Mouse (Mus musculus): ENCODE results near the gene Gm20075. TPM values are rescaled to one million over a fixed set of nuclear protein-coding genes. Genes with fewer than 3 reads are reported as not detected.
"Not testable (repeated sequence)": the region's sequence is repeated elsewhere in the genome, so short reads cannot be mapped to it uniquely, and the experiment has no call there.

Gene Gm20075
- 27.2 and 30.6 TPM in 2 replicates for polyA plus RNA-seq (2014; fragmentation: Nextera tagmentation; extraction: Ambion mirVana)

DNA sequence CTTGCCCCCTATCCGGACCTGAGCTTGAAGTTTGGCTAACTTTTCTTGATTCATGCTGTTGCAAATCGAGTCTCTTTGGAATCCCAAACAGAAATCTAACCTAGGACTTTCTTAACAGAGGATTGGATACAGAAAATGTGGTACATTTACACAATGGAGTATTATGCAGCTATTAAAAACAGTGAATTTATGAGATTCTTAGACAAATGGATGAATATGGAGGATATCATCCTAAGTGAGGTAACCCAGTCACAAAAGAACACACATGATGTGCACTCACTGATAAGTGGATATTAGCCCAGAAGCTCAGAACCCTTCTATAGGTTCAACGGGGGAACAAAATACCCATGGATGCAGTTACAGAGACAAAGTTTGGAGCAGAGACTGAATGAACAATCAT, at the start of gene Gm20075:
Gene Gm20075, minus strand, starts transcription at position 101 of the 400 bp plus-strand sequence.
- H3K4me3 ChIP-seq (replicated peaks; ENCODE audit: low read depth, low read length); H3K27me3 ChIP-seq (ENCODE audit: control insufficient read depth, insufficient read depth, low read length); ATAC-seq (ENCODE audit: low FRiP score, low TSS enrichment); H3K4me2 ChIP-seq (ENCODE audit: low read length); H3K27ac ChIP-seq (replicated peaks; ENCODE audit: low read depth, low read length); H3K4me1 ChIP-seq (ENCODE audit: control insufficient read depth, insufficient read depth, low read length); DNase-seq; H3K36me3 ChIP-seq (ENCODE audit: control insufficient read depth, insufficient read depth, low read length); H3K9ac ChIP-seq (replicated peaks; ENCODE audit: low read length); H3K9me3 ChIP-seq (ENCODE audit: control insufficient read depth, low read length): not testable (repeated sequence)
- 89% methylated on average over 3 of the region's 3 CpGs for WGBS

DNA sequence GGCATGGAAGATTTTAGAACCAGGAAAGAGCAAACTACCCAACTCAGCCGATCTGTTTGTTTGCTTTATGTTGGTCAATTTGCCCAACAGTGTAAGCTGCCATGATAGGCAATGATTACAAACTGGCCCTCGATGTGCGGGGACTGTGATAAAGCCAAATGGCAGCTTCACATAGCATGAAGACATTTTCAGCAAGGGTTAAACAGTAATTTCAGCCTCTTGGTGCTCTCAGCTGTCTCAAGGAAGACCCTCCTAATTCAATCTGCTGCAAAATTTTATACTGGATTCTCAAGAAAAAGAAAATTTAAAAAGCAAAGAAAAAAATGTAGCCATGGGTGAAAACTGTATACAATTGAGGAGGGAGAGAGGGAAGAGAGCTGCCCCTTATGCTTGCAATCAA, 47.9 kb upstream of the Gm20075 start:
- DNase-seq, result no peak
- H3K9me3 ChIP-seq (ENCODE audit: control insufficient read depth, low read length), result no peaks in the 10 kb centered on the region
- peaks cover 36% of the 10 kb centered on the region for H3K27me3 ChIP-seq (ENCODE audit: control insufficient read depth, insufficient read depth, low read length)
- H3K27ac ChIP-seq (replicated peaks; ENCODE audit: low read depth, low read length), result no peak overlapping the region
- no peak overlapping the region for H3K4me3 ChIP-seq (replicated peaks; ENCODE audit: low read depth, low read length)
- no peak overlapping the region for H3K9ac ChIP-seq (replicated peaks; ENCODE audit: low read length)
- WGBS, result 86% methylated on average over 3 of the region's 3 CpGs
- H3K4me1 ChIP-seq (ENCODE audit: control insufficient read depth, insufficient read depth, low read length), result 0 out of 2 replicates have a peak, but pooled peaks cover 10% of the 10 kb centered on the region
- no peaks in the 10 kb centered on the region for H3K36me3 ChIP-seq (ENCODE audit: control insufficient read depth, insufficient read depth, low read length)
- ATAC-seq (ENCODE audit: low FRiP score, low TSS enrichment), result no peak
- no peak overlapping the region for H3K4me2 ChIP-seq (ENCODE audit: low read length)

DNA sequence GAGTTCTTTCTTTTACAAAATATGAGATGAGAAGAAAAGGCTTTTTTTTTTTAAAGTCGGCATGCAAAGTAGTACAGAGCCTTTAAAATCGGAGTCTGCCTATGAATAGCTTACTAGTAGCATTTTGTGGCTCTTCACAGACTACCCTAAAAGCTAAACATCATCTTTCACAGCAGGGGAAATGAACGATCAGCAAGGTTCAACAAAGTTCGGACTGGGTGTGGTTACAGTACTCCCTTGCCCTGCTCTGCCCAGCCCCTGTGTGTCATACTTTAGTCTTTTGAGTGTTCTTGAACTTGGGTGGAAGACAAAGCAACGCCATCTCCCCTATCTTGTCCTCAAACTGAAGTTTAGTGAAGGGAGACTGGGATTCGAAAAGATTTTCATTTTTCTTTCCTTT, 45.5 kb upstream of the Gm20075 start:
- ATAC-seq (ENCODE audit: low FRiP score, low TSS enrichment) (no peak), DNase-seq (no peak)
- 84% methylated on average over 6 of the region's 6 CpGs for WGBS
- H3K9ac ChIP-seq (replicated peaks; ENCODE audit: low read length), result no peak overlapping the region
- H3K9me3 ChIP-seq (ENCODE audit: control insufficient read depth, low read length), result no peaks in the 10 kb centered on the region
- H3K4me2 ChIP-seq (ENCODE audit: low read length), result no peak overlapping the region
- no peaks in the 10 kb centered on the region for H3K36me3 ChIP-seq (ENCODE audit: control insufficient read depth, insufficient read depth, low read length)
- peaks cover 25% of the 10 kb centered on the region for H3K27me3 ChIP-seq (ENCODE audit: control insufficient read depth, insufficient read depth, low read length)
- no peak overlapping the region for H3K27ac ChIP-seq (replicated peaks; ENCODE audit: low read depth, low read length)
- H3K4me3 ChIP-seq (replicated peaks; ENCODE audit: low read depth, low read length), result no peak overlapping the region
- 0 out of 2 replicates have a peak, but pooled peaks cover 3% of the 10 kb centered on the region for H3K4me1 ChIP-seq (ENCODE audit: control insufficient read depth, insufficient read depth, low read length)

DNA sequence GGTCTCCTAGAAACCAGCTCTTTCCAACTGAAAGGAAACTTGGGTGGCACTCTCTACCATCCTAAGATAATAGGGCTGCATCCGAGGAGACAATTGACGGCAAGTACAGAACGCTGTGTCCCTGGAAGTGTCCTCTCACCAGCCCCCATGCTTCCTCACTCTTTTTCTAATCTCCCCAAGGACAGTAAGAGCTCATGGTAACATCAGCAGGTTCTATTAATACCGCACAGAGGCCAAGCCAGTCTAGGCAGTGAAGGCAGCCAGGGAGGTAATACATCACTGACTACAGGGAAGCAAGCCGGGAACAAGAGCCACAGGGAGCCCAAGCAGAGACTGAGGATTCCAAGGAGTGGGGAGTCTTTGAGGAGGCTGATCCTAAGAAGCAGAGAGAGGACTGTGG, 43.8 kb upstream of the Gm20075 start:
- no peak overlapping the region for H3K4me3 ChIP-seq (replicated peaks; ENCODE audit: low read depth, low read length)

DNA sequence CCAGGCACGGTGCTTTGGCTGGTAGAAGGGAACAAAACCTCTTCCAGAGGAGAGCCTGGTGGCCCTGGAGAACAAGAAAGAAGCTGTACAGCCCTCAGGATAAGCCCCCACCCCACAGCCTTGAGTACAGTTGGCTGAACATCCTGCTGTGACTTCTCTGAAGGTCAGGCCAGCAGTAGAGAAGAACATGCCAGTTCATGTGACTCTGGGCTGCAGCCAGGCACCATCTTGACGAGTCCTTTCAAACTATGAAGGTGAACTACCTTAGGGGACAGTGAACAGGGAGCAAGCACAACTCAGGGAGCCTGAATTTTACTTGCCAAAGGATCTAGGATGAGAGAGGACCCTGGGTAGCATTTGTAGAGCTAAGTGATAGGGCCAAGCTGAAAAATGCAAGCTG, 31.5 kb upstream of the Gm20075 start:
- Histone ChIP-seq H3K4me1 (ENCODE audit: control insufficient read depth, insufficient read depth, low read length) (no peaks in the 10 kb centered on the region), H3K9me3 (ENCODE audit: control insufficient read depth, low read length) (no peaks in the 10 kb centered on the region), H3K4me3 (replicated peaks; ENCODE audit: low read depth, low read length) (no peak overlapping the region), H3K9ac (replicated peaks; ENCODE audit: low read length) (no peak overlapping the region), H3K27me3 (ENCODE audit: control insufficient read depth, insufficient read depth, low read length) (no peaks in the 10 kb centered on the region), H3K27ac (replicated peaks; ENCODE audit: low read depth, low read length) (no peak overlapping the region), H3K4me2 (ENCODE audit: low read length) (no peak overlapping the region), H3K36me3 (ENCODE audit: control insufficient read depth, insufficient read depth, low read length) (no peaks in the 10 kb centered on the region)
- ATAC-seq (ENCODE audit: low FRiP score, low TSS enrichment), result no peak
- 83% methylated on average over 2 of the region's 2 CpGs for WGBS
- no peak for DNase-seq

More for the DNA sequence above, 43.8 kb upstream of the Gm20075 start:
- no peaks in the 10 kb centered on the region for H3K9me3 ChIP-seq (ENCODE audit: control insufficient read depth, low read length)
- no peak overlapping the region for H3K9ac ChIP-seq (replicated peaks; ENCODE audit: low read length)
- H3K27me3 ChIP-seq (ENCODE audit: control insufficient read depth, insufficient read depth, low read length), result peaks cover 9% of the 10 kb centered on the region
- H3K4me1 ChIP-seq (ENCODE audit: control insufficient read depth, insufficient read depth, low read length), result no peaks in the 10 kb centered on the region
- DNase-seq (no peak), ATAC-seq (ENCODE audit: low FRiP score, low TSS enrichment) (no peak)
- no peaks in the 10 kb centered on the region for H3K36me3 ChIP-seq (ENCODE audit: control insufficient read depth, insufficient read depth, low read length)
- no peak overlapping the region for H3K27ac ChIP-seq (replicated peaks; ENCODE audit: low read depth, low read length)
- 69% methylated on average over 5 of the region's 5 CpGs for WGBS
- no peak overlapping the region for H3K4me2 ChIP-seq (ENCODE audit: low read length)

DNA sequence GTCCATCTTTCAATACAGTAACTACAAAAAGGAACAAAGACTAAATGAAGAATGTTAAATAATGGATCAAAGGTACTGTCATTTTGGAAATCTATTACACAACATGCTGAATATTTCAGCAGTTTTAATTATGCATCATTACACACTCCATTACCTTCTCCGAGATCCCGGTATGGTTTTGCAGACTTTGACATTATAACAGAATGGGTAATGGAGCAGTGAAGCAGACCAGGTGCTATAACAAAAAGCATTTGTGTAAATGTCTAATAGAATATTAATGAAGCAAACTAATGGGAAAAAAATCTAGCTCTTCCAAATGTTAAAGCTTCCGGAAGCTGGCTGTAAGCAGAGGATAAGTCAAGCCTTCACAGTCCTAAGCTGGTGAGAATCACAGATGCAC, 29.6 kb upstream of the Gm20075 start:
- no peak overlapping the region for H3K4me3 ChIP-seq (replicated peaks; ENCODE audit: low read depth, low read length)
- WGBS, result 35% methylated on average over 3 of the region's 3 CpGs
- H3K4me2 ChIP-seq (ENCODE audit: low read length), result no peak overlapping the region
- no peaks in the 10 kb centered on the region for H3K4me1 ChIP-seq (ENCODE audit: control insufficient read depth, insufficient read depth, low read length)
- ATAC-seq (ENCODE audit: low FRiP score, low TSS enrichment), result no peak
- H3K36me3 ChIP-seq (ENCODE audit: control insufficient read depth, insufficient read depth, low read length), result no peaks in the 10 kb centered on the region
- H3K9ac ChIP-seq (replicated peaks; ENCODE audit: low read length), result no peak overlapping the region
- no peaks in the 10 kb centered on the region for H3K9me3 ChIP-seq (ENCODE audit: control insufficient read depth, low read length)
- no peaks in the 10 kb centered on the region for H3K27me3 ChIP-seq (ENCODE audit: control insufficient read depth, insufficient read depth, low read length)
- DNase-seq, result no peak
- H3K27ac ChIP-seq (replicated peaks; ENCODE audit: low read depth, low read length), result no peak overlapping the region

DNA sequence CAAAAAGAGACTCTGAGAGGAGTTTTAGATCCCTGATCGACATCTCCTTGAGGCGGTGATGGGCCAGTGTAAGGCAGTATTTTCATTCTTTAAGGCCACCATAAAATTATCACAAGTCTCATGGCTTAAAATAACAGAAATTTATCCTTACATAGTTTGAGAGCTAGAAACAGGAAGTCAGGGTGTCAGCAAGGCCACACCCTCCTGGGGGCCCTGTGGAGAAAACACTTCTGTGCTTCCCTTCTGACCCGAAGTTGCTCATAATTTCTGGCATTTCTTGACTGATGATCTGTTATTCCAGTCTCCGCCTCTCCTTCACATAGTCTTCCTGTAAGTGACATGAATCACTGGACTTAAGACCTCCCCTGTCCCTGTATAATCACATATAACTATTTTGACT, 25.2 kb upstream of the Gm20075 start:
- Histone ChIP-seq H3K9me3 (ENCODE audit: control insufficient read depth, low read length) (no peaks in the 10 kb centered on the region), H3K9ac (replicated peaks; ENCODE audit: low read length) (no peak overlapping the region), H3K4me2 (ENCODE audit: low read length) (no peak overlapping the region), H3K27ac (replicated peaks; ENCODE audit: low read depth, low read length) (no peak overlapping the region), H3K27me3 (ENCODE audit: control insufficient read depth, insufficient read depth, low read length) (no peaks in the 10 kb centered on the region), H3K4me3 (replicated peaks; ENCODE audit: low read depth, low read length) (no peak overlapping the region), H3K36me3 (ENCODE audit: control insufficient read depth, insufficient read depth, low read length) (no peaks in the 10 kb centered on the region), H3K4me1 (ENCODE audit: control insufficient read depth, insufficient read depth, low read length) (no peaks in the 10 kb centered on the region)
- 94% methylated on average over 4 of the region's 4 CpGs for WGBS
- ATAC-seq (ENCODE audit: low FRiP score, low TSS enrichment), result no peak
- no peak for DNase-seq

DNA sequence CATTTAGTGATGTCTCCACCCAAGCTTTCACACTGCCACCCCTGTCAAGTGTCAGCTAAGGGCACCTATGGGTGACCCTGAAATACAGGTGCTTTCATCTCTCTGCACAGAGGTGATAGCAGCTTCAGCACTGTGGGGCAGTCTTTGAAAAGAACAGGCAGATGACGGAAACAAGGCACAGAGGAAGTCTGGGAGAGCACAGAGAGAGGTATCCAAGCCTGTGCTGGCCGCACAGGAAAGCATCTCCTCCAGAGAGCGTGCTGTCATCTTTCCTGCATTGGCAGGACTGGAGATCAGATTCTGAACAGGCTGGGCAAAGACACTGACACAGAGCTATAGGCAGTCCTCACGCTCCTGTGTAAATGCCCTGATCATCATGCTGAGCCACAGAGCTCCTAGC, 9.8 kb upstream of the Gm20075 start:
- H3K4me1 ChIP-seq (ENCODE audit: control insufficient read depth, insufficient read depth, low read length), result no peaks in the 10 kb centered on the region
- DNase-seq (no peak), ATAC-seq (ENCODE audit: low FRiP score, low TSS enrichment) (no peak)
- no peak overlapping the region for H3K4me3 ChIP-seq (replicated peaks; ENCODE audit: low read depth, low read length)
- H3K4me2 ChIP-seq (ENCODE audit: low read length), result no peak overlapping the region
- no peak overlapping the region for H3K9ac ChIP-seq (replicated peaks; ENCODE audit: low read length)
- no peak overlapping the region for H3K27ac ChIP-seq (replicated peaks; ENCODE audit: low read depth, low read length)
- no peaks in the 10 kb centered on the region for H3K27me3 ChIP-seq (ENCODE audit: control insufficient read depth, insufficient read depth, low read length)
- 72% methylated on average over 4 of the region's 4 CpGs for WGBS
- no peaks in the 10 kb centered on the region for H3K36me3 ChIP-seq (ENCODE audit: control insufficient read depth, insufficient read depth, low read length)
- no peaks in the 10 kb centered on the region for H3K9me3 ChIP-seq (ENCODE audit: control insufficient read depth, low read length)

DNA sequence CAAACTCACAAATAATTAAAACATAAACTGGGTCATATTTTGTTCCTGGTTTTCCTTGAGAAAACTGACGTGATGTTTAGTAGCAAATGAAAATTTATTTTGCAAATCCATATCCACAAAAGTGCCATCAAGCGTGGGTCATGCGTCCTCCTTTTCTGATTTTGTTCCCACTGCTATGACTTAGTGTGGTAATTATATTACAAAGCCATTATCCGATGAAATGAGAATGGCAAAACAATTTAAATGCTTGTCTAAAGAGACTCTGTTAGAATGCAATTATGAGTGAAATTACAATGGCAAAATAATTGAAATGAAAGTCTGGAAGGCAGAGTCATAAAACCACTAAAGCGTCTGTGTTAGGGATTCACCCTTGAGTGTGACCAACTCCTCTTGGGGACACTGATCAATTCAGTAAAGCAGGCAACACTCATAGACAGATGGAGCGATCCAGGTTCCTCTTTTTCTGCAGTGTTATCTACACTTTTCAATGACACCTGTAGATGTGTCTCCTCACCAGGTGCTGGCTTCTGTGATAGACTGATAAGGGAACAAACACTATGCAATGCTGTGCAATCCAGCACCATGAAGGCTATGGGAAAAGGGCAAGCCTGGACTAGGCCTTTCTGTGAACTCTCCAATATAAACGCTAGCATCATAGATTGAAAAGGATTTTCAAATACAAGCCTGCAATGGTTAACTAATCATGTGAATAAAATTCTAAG, 4.6 kb upstream of the Gm20075 start:
- no peaks in the 10 kb centered on the region for H3K4me1 ChIP-seq (ENCODE audit: control insufficient read depth, insufficient read depth, low read length)
- H3K9ac ChIP-seq (replicated peaks; ENCODE audit: low read length), result no peak overlapping the region
- no peak overlapping the region for H3K27ac ChIP-seq (replicated peaks; ENCODE audit: low read depth, low read length)
- no peaks in the 10 kb centered on the region for H3K27me3 ChIP-seq (ENCODE audit: control insufficient read depth, insufficient read depth, low read length)
- H3K4me3 ChIP-seq (replicated peaks; ENCODE audit: low read depth, low read length), result no peak overlapping the region
- 82% methylated on average over 7 of the region's 7 CpGs for WGBS
- H3K4me2 ChIP-seq (ENCODE audit: low read length), result no peak overlapping the region
- H3K9me3 ChIP-seq (ENCODE audit: control insufficient read depth, low read length), result no peaks in the 10 kb centered on the region
- no peaks in the 10 kb centered on the region for H3K36me3 ChIP-seq (ENCODE audit: control insufficient read depth, insufficient read depth, low read length)
- ATAC-seq (ENCODE audit: low FRiP score, low TSS enrichment) (no peak), DNase-seq (no peak)

Measured in midbrain, embryonic 14.5 days (tissue).